Mouse (Mus musculus): Measurements from ENCODE around the gene Alg5.
"Not testable (repeated sequence)": the region's sequence is repeated elsewhere in the genome, so short reads cannot be mapped to it uniquely, and the experiment has no call there.

Gene Alg5

DNA sequence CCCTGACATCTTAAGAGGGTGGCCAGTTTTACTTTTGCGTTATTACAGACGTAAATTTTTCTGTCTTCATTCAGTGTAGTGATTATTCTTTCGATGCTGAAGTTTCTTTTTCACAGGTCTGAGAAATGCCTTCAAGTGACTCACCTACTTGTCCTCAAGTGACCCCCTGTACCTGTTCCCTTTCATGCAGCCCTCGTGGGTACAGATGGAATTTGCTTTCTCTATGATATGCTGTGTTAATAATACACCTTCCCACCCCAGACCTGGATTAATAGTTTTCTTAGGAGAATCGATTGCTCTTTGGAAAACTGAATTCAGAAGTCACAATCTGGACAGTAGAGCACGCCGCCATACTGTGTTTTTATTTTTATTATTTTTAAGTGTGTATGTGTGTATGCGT lies 2.0 kb downstream of the Alg5 start:
- DNase-seq (ENCODE audit: low spot score) = no peak

DNA sequence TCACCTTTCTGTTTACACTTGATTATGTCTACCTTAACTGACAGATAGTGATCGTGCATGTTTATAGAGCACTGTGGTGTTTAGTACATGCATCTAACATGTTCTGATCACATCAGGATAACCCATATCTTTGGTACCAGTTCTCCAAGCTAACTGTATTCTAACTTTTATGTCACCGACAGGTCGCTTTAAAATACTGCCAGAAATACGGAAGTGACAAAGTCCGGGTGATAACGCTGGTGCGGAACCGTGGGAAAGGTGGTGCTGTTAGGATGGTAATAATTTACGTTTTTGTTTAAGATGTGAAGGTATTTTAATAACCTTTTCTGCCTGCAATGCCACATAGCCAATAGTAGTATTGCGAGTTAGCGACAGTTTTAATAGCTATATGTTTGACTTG lies 6.6 kb downstream of the Alg5 start:
- DNase-seq (ENCODE audit: low spot score) = no peak

GRCm38 (mm10) chr3:54745799-54746198 lies 10.5 kb downstream of the Alg5 start:
- no peak for DNase-seq (ENCODE audit: low spot score)

DNA sequence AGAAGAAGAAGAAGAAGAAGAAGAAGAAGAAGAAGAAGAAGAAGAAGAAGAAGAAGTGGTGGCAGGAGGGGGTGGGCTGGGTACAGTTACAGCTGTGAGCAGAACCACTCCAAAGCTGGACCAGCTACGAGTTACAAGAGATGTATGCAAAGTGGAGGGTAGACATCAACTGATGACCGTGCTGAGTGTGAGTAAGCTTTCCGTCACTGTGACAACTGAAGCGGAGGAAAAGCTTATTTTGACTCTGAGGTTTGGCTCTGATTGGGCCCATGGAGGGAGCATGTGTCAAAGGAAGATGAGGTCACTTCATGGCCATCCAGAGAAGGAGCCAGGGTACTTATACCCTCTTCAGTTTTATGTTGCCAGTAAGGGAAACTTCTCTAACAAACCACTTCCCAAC lies 18.1 kb downstream of the Alg5 start:
- no peak for DNase-seq (ENCODE audit: low spot score)

DNA sequence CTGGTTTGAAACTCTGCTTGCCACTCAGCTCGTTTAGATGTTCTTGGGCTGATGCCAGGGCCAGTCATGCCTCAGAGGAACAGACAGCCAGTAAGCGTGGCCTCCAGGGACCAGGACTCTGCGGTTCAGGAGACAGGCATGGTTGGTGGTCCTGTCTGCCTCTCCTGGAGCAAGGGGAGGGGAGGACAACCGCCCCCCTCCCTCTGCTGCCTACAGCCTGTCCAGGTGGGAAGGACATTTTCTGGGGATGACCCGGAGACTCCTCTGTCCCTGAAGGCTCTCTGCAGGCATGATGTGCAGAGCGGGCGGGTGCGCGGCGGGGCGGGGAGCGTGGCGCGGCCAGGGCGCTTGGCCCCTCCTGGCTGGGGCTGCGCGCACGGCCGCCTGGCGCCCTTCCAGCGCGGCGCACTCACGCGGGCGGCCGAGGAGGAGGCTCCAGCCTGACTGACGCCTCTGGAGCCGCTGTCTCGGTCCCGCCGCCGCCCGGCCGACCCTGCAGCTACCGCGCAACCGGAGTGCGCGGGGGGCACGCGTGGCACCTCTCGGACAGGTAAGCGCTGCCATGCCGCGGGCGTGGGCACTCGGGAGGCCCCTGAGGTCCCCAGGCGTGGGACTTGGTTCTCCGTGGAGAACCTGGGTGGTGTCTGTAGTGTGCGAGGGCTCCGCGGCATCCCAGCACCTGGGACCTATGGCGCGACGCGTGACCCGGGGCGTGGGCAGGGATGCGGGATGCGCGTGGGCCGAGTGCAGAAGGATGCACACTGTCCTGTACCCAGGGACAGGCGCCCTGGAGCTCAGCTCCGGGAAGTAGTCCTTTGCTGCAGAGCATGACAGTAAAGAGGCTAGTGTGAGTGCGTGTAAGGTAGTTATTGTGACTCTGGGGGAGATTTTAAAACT lies 20.1 kb downstream of the Alg5 start, which contains the start of gene Smad9:
Gene Smad9 (plus strand): TSS at position 438 of the 897 bp plus-strand sequence.
- no peak for DNase-seq (ENCODE audit: low spot score)

- no peak for DNase-seq (ENCODE audit: low spot score)
Measured at GRCm38 (mm10) chr3:54756058-54756457, 20.7 kb downstream of the Alg5 start.

DNA sequence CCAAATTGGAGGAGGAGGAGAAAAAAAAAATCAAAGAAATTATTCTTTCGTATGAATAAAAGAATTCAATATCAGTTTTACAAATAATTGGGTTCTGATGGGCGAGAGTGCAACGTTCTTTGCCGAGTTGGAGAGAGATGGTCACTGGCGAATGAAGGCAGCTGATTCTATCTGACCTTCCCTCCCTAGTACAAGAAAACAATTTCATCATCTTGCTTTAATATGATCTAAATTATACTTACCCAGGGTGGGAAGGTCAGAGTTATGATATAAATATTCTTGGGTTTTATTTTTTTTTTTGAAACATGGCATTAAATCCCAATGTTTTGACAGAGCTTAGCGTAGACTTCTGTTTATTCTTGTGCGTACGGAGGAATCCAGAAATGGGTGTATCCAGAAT lies 22.1 kb downstream of the Alg5 start:
- no peak for DNase-seq (ENCODE audit: low spot score)

- DNase-seq (ENCODE audit: low spot score) = no peak
Measured at GRCm38 (mm10) chr3:54759211-54759610, 23.9 kb downstream of the Alg5 start.

DNA sequence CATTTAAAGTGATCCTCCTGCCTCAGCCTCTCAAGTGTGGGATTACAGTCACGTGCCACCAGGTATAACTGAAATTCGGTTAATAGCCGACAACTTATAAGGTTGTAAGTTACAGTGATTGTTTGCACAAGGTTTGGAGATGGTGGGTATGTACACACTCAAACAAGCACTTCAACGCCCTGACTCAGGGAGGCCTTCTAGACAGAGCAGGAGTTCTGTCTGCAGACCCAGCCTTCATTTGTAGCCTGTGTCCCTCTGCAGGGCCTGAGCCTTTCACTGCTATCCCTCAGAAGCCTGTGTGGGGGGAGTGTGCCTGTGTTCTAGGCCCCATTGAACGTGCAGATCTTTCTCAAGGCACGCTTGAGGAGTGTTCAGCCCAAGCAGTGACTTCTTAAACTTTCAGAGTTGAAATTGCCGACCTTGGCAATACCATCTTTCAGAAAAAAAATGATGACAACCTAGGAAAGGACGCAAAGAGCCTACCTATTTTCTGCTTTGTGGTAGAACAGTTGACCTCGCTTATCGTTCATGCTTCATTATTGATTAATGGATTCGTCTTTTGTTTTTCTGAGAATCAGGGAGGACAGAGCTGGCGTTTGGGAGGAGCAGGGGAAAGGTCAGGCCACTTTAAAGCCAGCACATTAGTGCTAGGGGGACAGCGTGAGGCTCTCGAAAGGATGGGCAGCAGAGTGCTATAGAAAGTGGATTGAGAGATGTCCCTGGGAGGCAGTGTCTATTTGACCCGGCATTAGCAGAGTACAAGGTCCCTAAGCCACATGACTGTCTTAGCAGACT lies 25.2 kb downstream of the Alg5 start:
- no peak for DNase-seq (ENCODE audit: low spot score)

DNA sequence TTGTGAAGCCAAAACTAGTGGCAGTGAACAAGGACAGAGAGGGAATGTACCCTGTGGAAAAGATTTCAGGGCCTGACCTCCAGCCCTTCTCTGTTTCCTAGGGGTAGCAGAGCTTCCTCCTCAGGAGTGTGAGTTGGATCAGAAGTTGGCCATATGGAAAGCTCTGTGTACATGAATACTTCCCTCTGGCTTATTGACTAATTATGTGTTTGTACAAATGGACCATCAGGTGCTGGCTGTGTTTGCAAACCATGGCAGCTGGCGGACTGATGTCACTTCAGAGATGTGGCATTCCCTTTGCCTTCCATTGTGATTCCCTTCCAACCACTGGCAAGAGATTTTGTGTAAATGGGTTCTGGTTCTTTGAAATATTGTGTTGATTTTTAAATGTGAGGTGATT lies 25.9 kb downstream of the Alg5 start:
- DNase-seq (ENCODE audit: low spot score) = no peak

DNA sequence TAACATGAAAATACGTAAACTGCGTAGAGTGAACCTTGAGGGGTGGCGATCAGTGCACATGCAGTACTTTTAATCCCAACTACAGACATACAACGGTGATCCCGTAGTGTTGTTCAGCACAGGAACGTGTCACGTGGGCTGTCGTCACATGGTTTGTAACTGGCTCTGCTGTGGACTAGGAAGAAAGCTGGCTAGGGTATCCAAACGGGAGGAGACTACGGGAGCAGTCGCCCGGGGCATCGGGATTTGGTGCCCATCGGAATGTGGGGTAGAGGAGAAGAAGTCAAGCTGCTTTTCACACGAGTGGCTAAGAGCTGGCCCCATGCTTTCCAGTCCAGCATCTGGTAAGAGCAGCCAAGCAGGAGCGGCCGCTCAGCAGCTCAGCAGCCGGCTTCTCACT lies 29.1 kb downstream of the Alg5 start:
- DNase-seq (ENCODE audit: low spot score) = no peak

- not testable (repeated sequence) for DNase-seq (ENCODE audit: low spot score)
Measured at GRCm38 (mm10) chr3:54765521-54765920, 30.2 kb downstream of the Alg5 start.

- DNase-seq (ENCODE audit: low spot score) = no peak
Measured at GRCm38 (mm10) chr3:54766034-54766433, 30.7 kb downstream of the Alg5 start.

- DNase-seq (ENCODE audit: low spot score) = no peak
Measured at GRCm38 (mm10) chr3:54766811-54767210, 31.5 kb downstream of the Alg5 start.

DNA sequence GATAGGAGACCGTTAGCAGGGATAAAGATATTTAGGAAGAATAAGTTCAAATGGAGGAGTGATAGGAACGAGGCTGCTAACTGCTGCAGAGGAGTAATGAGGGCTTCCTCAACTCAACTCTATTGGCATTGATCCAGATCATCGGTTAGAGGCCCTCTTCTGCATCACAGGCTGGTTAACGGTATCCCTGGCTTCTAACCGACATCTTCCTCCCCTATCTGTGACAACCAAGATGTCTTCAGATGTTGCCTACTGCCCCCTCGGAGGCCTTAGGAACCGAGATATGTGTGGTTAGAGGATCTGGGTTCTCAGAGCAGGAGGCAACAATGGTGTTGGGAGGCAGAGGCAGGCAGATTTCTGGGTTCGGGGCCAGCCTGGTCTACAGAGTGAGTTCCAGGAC lies 33.3 kb downstream of the Alg5 start:
- no peak for DNase-seq (ENCODE audit: low spot score)

DNA sequence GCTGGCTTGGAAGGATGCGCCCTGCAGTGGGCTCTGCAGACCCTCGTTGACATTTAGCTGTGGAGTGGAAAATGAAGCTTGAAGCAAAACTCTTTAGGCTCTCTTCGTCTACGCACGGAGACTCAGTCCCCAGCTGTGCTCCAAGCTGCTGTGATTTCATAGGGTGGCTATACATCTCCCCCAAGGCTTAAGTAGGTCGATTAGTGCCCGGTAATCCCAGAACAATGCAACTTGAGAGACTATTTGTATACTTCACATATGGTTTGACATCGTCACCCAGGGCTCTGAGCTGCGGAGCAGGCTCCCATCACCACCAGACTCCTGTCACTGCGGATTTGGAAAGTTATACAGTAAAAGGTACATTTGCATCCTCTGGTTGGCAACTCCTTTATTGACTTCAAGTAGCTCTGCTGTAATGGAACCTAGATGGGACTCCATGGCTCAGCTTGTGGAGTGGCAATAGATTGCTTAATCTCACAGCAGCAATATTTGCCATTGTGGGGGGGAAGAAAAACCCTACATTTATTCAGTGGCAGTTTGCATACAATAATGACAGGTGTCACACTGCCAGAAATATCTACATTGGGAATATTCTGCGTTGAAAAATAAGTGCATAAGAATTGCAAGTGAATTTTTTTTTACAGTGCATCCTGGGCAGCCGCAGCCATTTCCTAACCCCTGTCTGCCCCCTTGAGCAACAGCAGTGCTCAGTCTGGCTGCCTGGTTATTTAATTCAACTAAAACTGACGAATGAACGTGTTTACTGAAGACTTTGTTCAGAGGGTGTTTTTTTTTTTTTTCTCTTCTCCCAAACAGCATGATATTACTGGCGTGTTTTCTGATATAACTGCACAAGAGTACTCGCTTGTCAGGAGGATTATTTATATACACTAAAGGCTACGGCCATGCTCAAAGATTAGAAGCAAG lies 34.3 kb downstream of the Alg5 start:
- no peak for DNase-seq (ENCODE audit: low spot score)

DNA sequence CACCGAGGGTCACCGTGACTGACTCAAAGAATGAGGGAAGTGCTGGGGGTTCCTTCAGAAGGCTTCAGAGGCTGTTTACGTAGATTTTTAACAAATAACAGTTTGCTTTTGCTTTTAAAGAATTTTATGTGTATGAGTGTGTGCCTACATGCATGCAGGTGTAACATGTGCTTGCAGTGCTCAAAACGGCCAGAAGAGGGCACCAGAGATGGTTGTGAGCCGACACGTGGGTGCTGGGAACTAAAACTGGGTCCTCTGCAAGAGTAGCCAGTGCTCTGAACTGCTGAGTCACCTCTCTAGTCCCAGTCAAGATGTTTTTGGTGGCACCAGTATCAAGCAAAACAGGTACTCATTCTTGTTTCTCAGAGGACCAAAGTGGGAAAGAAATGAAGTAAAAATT lies 38.3 kb downstream of the Alg5 start:
- no peak for DNase-seq (ENCODE audit: low spot score)

DNA sequence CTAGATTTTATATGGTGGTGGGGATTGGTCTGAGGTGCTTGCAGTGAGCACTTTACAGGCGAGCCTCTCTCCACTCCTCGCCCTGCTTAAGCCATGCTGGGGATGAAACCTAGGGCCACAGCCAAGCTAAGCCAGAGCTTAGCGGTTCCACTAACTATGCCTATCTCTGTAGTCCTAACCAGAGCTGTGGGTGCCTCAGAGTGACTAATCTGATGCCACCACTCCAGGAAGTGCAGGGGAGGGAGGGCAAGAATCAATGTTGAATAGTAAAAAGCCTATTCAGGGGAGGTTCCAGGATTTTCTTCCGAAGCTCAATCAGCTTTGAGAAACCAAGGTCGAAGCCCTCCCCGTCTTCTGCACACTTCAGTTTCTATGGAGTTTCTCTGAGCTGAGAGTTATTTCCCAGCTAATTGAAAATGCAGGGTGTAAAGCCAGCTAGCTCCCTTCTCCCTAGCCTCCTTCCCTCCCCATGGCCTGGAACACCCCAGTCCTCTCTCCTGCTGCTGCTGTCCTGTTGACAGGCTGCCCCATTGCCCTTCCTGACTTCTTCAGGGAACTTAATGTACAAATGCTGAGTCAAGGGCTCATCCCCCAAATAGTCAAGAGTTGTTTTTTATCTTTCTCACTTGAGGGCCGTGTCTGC lies 40.8 kb downstream of the Alg5 start:
- DNase-seq (ENCODE audit: low spot score) = no peak

- DNase-seq (ENCODE audit: low spot score) = no peak
Measured at GRCm38 (mm10) chr3:54790601-54791000, 55.3 kb downstream of the Alg5 start.

GRCm38 (mm10) chr3:54791822-54792677 lies 56.7 kb downstream of the Alg5 start:
- DNase-seq (ENCODE audit: low spot score) = no peak

- DNase-seq (ENCODE audit: low spot score) = no peak
Measured at GRCm38 (mm10) chr3:54793762-54794161, 58.4 kb downstream of the Alg5 start.

All from urinary bladder, postnatal 10 days (tissue).